Mouse (Mus musculus): ENCODE data around the gene Pcgf1.

Pcgf1 gene

DNA sequence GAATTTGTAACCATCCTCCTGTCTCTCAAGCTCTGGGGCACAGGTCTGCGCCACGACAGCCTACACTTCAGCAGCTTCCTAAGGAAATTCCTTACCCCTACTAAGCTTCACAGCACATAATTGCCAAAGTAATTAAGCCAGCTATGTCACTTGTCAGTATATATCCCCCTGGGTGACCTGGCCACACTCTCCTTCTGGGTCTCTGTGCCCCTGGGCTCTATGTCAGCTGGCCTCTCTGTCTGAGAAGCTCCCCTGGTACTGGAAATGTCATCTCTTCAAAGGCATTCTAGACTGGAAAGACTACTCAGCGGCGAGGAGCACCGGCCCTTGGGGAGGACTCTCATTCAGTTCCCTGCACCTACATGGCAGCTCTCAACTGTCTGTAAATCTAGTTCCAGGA lies 45.3 kb downstream of the Pcgf1 start:
- peak; percentile 9 for DNase-seq (ENCODE audit: low read depth)

DNA sequence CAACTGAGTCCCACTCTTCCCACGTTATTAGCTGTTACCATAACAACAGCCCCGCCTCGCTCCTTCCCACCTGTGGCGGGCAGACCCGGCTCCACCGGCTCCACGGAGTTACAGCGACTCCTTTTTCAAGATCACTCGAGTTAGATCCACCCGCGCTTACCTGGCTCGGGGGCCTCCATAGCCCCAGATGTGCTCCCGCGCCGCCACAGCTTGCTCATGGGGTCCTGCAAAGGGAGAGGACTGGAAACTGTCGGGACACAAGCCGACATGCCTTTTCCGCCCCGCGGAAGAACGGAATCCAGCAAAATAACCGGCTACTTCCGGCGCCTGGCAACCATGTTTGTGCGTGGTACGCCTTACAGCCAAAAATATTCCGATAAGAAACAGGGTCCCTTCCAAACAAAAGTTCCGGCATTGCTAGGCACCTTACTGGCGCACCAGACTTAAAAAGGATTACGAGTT lies 47.2 kb downstream of the Pcgf1 start:
- peak; percentile 96 for DNase-seq (ENCODE audit: low read depth)

GRCm38 (mm10) chr6:83125331-83125730 lies 47.7 kb downstream of the Pcgf1 start, which contains the start of gene Ino80b:
Gene Ino80b, minus strand, starts transcription at chr6:83125431.
- no peak for DNase-seq (ENCODE audit: low read depth)

DNA sequence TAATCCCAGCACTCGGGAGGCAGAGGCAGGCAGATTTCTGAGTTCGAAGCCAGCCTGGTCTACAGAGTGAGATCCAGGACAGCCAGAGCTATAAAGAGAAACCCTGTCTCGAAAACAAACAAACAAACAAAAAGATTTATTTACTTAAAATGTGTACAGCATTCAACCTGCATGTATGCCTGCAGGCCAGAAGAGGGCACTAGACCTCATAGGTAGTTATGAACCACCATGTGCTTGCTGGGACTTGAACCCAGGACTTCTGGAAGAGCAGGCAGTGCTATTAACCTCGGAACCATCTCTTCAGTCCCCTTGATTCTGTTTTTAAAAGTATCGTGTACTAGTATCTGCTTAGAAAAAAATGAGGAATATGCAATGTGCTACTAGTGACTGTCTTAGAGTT lies 49.8 kb downstream of the Pcgf1 start:
- no peak for DNase-seq (ENCODE audit: low read depth)
